Mouse (Mus musculus) lung, postnatal 0 days (tissue): ENCODE measurements around the gene Gm20388. TPM values are rescaled to one million over a fixed set of nuclear protein-coding genes. Genes with fewer than 3 reads are reported as not detected.

Experiments used
- ATAC-seq: fragments of 200-750 bp; cut with Nextera tagmentation; 2 replicates; pipeline ENCODE4 v1.8.0; 2017; ENCODE audit warnings: moderate library complexity
- DNase-seq: peaks from one replicate; pipeline ENCODE4 v3.0.0-alpha.2; 2016; ENCODE audit warnings: low spot score
- H3K27ac ChIP-seq: fragments of 300-500 bp; sonication (generic); 2 replicates; pipeline ENCODE4 v1.5.1; 2014; ENCODE audit warnings: antibody characterized with exemption, mild to moderate bottlenecking, low read length, mixed read lengths
- H3K27me3 ChIP-seq: fragments of 300-500 bp; sonication (generic); replicated peaks from 2 replicates; pipeline ENCODE4 v1.6.1; 2014; ENCODE audit warnings: low read length, mixed read lengths; ENCODE audit not compliant: insufficient read depth
- H3K36me3 ChIP-seq: fragments of 300-500 bp; sonication (generic); 2 replicates; pipeline ENCODE4 v1.6.1; 2014; ENCODE audit warnings: low read length, mixed read lengths; ENCODE audit not compliant: insufficient read depth
- H3K4me1 ChIP-seq: fragments of 300-500 bp; sonication (generic); 2 replicates; pipeline ENCODE4 v1.6.1; 2014; ENCODE audit warnings: antibody characterized with exemption, low read depth, low read length, mixed read lengths; ENCODE audit not compliant: insufficient read depth
- H3K4me2 ChIP-seq: fragments of 300-500 bp; sonication (generic); replicated peaks from 2 replicates; pipeline ENCODE4 v1.6.1; 2014; ENCODE audit warnings: low read depth, mild to moderate bottlenecking, low read length, moderate library complexity, mixed read lengths
- H3K4me3 ChIP-seq: fragments of 300-500 bp; sonication (generic); 2 replicates; pipeline ENCODE4 v1.5.1; 2014; ENCODE audit warnings: low read depth, low read length
- H3K9ac ChIP-seq: fragments of 300-500 bp; sonication (generic); replicated peaks from 2 replicates; pipeline ENCODE4 v1.6.1; 2014; ENCODE audit warnings: low read depth, mild to moderate bottlenecking
- H3K9me3 ChIP-seq: fragments of 300-500 bp; sonication (generic); 2 replicates; pipeline ENCODE4 v1.6.1; 2016; ENCODE audit warnings: low read length, mixed read lengths
- CTCF ChIP-seq: IDR thresholded peaks from 2 replicates; pipeline ENCODE4 v1.5.1; 2016; ENCODE audit warnings: antibody characterized with exemption, mild to moderate bottlenecking
- EP300 ChIP-seq: IDR thresholded peaks from 2 replicates; pipeline ENCODE4 v1.6.1; 2016; ENCODE audit warnings: antibody characterized with exemption, mild to moderate bottlenecking, control low read depth
- WGBS: fragments of 180-500 bp; shearing (Covaris S2); extraction: QIAGEN DNeasy Blood & Tissue Kit; methylation state at CpG from one replicate; pipeline ENCODE4 v1.1.7; 2014; 5-methylcytosine and 5-hydroxymethylcytosine counted together
- polyA plus RNA-seq: library from polyadenylated mRNA; unstranded; fragments of >200 nt; fragmentation: Nextera tagmentation; extraction: Ambion mirVana; gene quantifications from 2 replicates; pipeline ENCODE4 v1.2.1, GENCODE M21; 2015

Gene Gm20388
- polyA plus RNA-seq, 1 experiment from 2014 or later = not detected

DNA sequence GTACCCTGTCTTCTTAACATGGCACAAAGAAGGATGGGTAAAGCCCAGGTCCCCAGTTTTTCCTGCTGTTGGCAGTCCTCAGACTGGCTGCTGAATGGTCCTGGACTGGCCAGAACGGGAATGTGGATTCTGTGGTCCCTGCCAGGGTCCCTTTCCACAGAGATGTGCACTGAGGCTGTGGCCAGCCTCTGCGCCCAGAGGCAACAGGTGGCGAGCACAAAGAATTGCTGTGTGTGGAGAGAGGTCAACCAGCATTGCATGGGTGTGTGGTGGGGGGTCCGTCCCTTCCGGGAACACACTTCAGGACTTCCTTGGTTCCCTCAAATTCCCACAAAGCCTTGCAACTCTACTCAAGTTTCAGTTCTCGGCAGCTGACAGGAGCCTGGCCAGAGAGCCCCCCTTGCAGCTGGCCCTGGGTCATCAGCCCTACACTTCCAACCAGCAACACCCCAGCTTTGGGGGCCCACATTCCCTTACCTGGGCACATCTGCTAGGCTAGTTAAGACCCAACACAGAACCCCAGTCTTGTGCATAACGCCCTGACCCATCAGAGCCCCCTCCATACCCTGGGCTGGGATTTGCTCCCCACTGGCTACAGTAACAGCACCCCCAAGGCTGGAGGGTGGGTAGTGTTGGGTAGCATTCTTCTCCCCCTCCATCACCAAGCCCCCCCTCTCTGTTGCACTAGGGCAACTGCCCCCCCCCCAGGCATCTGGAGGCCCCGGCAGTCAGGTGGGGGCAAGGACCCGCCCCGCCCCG is 2938.7 kb downstream of the Gm20388 start:
- no peak overlapping the region for H3K4me2 ChIP-seq
- no peak overlapping the region for H3K9ac ChIP-seq
- H3K9me3 ChIP-seq = no peaks in the 10 kb centered on the region
- DNase-seq (no peak), ATAC-seq (no peak)
- H3K4me3 ChIP-seq = no peak overlapping the region
- no peaks in the 10 kb centered on the region for H3K4me1 ChIP-seq
- 54% methylated on average over 8 of the region's 11 CpGs for WGBS
- H3K27me3 ChIP-seq = no peaks in the 10 kb centered on the region; the same call in 1 of the 2 replicates
- no peak overlapping the region for H3K27ac ChIP-seq
- H3K36me3 ChIP-seq = no peaks in the 10 kb centered on the region
- no peak for TF ChIP-seq CTCF

DNA sequence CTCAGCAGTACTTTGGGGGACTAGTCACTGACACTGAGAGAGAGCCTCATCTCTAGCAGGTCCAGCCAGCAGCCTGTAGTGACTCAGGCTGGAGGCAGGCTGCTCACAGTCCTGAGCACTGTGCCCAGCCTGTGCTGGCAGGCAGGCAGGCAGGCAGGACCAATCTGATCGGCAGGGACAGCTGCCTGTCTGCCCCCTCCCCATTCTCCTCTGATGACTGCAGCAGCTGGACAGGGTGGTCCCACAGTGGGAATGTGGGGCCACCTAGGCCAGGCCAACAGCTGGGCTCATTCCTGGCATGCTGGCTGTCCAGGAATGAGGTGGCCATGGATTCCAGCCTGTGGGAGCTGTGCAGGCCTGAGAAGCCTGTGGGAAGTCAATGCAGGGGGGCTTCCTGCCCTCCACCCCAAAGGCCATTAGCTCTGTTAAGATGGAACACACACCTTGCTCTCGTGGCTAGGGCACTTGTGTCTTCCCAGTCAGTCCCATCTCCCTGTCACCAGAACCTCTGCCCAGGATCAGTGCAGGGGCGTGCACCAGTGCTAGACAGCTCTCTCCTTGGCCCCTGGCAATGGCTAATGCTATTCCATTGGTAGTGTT is 2940.1 kb downstream of the Gm20388 start:
- no peak overlapping the region for H3K4me3 ChIP-seq
- 57% methylated on average over 3 of the region's 3 CpGs for WGBS
- no peaks in the 10 kb centered on the region for H3K4me1 ChIP-seq
- H3K4me2 ChIP-seq = no peak overlapping the region
- no peak overlapping the region for H3K9ac ChIP-seq
- no peaks in the 10 kb centered on the region for H3K9me3 ChIP-seq
- no peak overlapping the region for H3K27ac ChIP-seq
- no peaks in the 10 kb centered on the region for H3K36me3 ChIP-seq
- no peak for DNase-seq
- TF ChIP-seq EP300 = no peak
- ATAC-seq = no peak
- no peaks in the 10 kb centered on the region; the same call in 1 of the 2 replicates for H3K27me3 ChIP-seq

DNA sequence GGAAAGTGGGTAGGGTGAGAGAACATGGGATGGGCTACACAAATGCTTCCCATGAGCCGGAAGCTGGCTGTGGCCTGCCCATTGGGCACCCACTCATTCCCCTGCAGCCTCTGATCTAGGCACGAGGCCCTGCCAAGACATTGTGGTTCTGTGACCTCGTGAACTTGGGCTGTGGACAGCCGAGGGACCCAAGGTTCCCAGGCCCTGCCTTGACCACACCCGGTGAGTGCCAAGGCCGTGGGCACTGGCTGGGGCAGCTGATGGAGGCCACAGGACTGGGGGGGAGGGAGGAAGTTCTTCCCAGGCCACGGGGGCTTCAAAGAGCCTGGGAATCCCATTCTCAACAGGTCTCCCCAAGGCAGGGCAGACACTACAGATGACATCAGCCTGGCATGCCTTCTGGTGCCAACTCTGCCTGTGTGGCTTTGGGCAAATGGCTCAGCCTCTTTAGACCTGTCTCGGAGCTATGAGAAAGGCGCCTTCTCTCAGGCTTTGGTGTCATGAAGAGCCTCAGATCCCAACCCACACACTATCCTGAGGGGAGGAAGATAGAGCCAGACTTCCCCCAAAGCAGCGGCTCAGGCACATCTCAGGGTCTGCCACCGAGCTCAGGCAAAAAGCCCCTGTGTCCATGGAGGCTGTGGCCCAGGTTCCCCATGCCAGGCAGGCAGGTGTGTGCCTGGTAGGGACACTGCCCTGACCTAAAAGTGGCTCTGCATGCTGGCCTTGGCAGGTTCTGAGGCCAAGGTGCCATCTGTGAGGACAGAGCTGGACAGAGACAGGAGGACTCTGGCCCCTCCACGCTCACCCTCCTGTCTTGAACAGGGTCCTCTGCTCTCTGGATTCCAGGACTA is 2941.3 kb downstream of the Gm20388 start:
- H3K4me2 ChIP-seq = no peak overlapping the region
- ATAC-seq = no peak
- no peaks in the 10 kb centered on the region; the same call in 1 of the 2 replicates for H3K27me3 ChIP-seq
- H3K4me1 ChIP-seq = no peaks in the 10 kb centered on the region
- no peak overlapping the region for H3K9ac ChIP-seq
- H3K36me3 ChIP-seq = no peaks in the 10 kb centered on the region
- H3K9me3 ChIP-seq = no peaks in the 10 kb centered on the region
- H3K4me3 ChIP-seq = no peak overlapping the region
- no peak for DNase-seq
- TF ChIP-seq CTCF = no peak
- TF ChIP-seq EP300 = no peak
- no peak overlapping the region for H3K27ac ChIP-seq
- WGBS = 69% methylated on average over 12 of the region's 12 CpGs

DNA sequence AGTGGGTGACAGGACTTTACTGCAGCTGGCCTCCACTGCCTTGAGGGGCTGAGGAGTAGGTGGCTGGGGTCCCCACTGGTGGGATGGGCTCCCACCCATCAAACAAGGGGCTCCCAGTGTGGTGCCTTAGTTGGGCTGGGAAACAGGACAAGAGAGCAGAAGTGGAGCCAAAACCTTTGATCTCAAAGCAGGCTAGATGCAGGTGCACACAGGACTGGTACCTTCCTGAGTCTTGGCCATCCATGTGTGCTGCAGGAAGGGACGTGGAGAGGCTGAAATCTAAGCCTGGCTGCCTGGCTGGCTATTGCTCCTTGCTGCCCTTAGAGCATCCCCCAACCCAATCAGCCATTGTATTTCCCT is 2941.9 kb downstream of the Gm20388 start:
- 13% methylated on average over 1 of the region's 1 CpGs for WGBS

DNA sequence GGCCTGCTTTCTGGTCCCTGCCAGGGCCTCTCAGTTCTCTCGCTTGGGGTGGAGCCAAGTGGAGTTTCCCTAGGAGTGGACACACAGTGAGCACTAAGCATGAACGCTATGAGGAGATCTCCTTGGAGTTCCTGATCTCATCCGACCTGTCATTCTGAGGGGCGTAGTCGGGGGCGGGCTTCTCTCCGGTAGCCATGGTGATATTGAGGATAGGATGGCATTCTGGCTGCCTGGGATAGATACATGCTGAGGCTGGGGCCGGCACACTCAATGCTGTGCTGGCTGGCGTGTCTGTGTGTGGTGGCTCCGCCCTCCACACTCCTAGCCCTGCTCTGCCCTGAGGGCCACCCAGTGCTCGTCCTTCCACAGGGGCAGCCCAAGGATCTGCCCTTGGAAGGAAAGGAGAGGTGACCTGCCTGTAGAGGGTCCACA is 2942.7 kb downstream of the Gm20388 start:
- Histone ChIP-seq H3K27ac (no peak overlapping the region), H3K9ac (no peak overlapping the region), H3K4me2 (no peak overlapping the region), H3K36me3 (no peaks in the 10 kb centered on the region), H3K27me3 (no peaks in the 10 kb centered on the region; the same call in 1 of the 2 replicates), H3K9me3 (no peaks in the 10 kb centered on the region), H3K4me1 (no peaks in the 10 kb centered on the region), H3K4me3 (no peak overlapping the region)
- TF ChIP-seq EP300 = no peak
- no peak for TF ChIP-seq CTCF
- DNase-seq = no peak
- ATAC-seq = peak; percentile 32
- 19% methylated on average over 11 of the region's 11 CpGs for WGBS

More for the DNA sequence above, 2941.9 kb downstream of the Gm20388 start:
- Histone ChIP-seq H3K27ac (no peak overlapping the region), H3K27me3 (no peaks in the 10 kb centered on the region; the same call in 1 of the 2 replicates), H3K4me2 (no peak overlapping the region), H3K36me3 (no peaks in the 10 kb centered on the region), H3K4me1 (no peaks in the 10 kb centered on the region), H3K4me3 (no peak overlapping the region), H3K9ac (no peak overlapping the region), H3K9me3 (no peaks in the 10 kb centered on the region)
- ATAC-seq = no peak
- TF ChIP-seq EP300 = no peak
- TF ChIP-seq CTCF = no peak
- no peak for DNase-seq

DNA sequence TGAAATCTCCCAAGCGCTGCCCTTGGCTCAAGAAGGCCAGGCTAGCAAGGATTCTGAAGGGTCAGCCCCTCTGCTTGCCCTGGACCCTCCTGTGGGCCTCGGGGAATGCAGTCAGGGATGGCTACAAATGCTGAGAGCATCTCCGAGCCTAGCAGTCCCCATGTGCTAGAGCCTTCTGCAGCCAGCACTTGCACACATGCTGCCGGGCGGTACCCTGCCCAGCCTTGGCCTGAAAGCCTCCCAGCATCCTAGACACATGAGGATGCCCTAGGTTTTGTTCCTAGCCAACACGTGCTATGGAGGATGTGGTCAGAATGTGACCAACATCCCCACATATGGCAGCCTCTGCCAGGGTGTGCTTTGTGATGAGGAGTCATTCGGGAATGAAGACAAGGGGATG is 2943.7 kb downstream of the Gm20388 start:
- WGBS = 63% methylated on average over 7 of the region's 7 CpGs
- H3K4me3 ChIP-seq = no peak overlapping the region
- no peak overlapping the region for H3K27ac ChIP-seq
- H3K27me3 ChIP-seq = no peaks in the 10 kb centered on the region
- ATAC-seq (no peak), DNase-seq (no peak)
- TF ChIP-seq CTCF (no peak), EP300 (no peak)
- H3K36me3 ChIP-seq = no peaks in the 10 kb centered on the region
- no peak overlapping the region for H3K9ac ChIP-seq
- H3K9me3 ChIP-seq = no peaks in the 10 kb centered on the region
- H3K4me1 ChIP-seq = no peaks in the 10 kb centered on the region
- no peak overlapping the region for H3K4me2 ChIP-seq
